Mouse (Mus musculus) heart, embryonic 11.5 days (tissue): ENCODE measurements around the gene Kat6b. TPM values are rescaled to one million over a fixed set of nuclear protein-coding genes. Genes with fewer than 3 reads are reported as not detected.
A peak's percentile ranks its signal among the peaks of the same experiment; 100 is the strongest.

Source experiments
- ATAC-seq: fragments of 200-750 bp; cut with Nextera tagmentation; replicated peaks from 2 replicates; pipeline ENCODE4 v1.8.0; 2017; ENCODE audit warnings: moderate library complexity; ENCODE audit not compliant: insufficient number of reproducible peaks, low FRiP score, low TSS enrichment
- H3K27ac ChIP-seq: fragments of 300-500 bp; sonication (generic); 2 replicates; pipeline ENCODE4 v1.5.1; 2014; ENCODE audit warnings: mild to moderate bottlenecking, low read depth, low read length
- H3K27me3 ChIP-seq: fragments of 300-500 bp; sonication (generic); 2 replicates; pipeline ENCODE4 v1.6.1; 2014; ENCODE audit warnings: mild to moderate bottlenecking, low read length, mixed read lengths; ENCODE audit not compliant: control insufficient read depth, insufficient read depth
- H3K36me3 ChIP-seq: fragments of 300-500 bp; sonication (generic); 2 replicates; pipeline ENCODE4 v1.6.1; 2014; ENCODE audit warnings: mild to moderate bottlenecking, low read length, moderate library complexity, mixed read lengths; ENCODE audit not compliant: control insufficient read depth, insufficient read depth
- H3K4me1 ChIP-seq: fragments of 300-500 bp; sonication (generic); 2 replicates; pipeline ENCODE4 v1.6.1; 2014; ENCODE audit warnings: low read length; ENCODE audit not compliant: control insufficient read depth, insufficient read depth
- H3K4me2 ChIP-seq: fragments of 300-500 bp; sonication (generic); 2 replicates; pipeline ENCODE4 v1.6.1; 2014; ENCODE audit warnings: mild to moderate bottlenecking, moderate library complexity
- H3K4me3 ChIP-seq: fragments of 300-500 bp; sonication (generic); 2 replicates; pipeline ENCODE4 v1.5.1; 2014; ENCODE audit warnings: low read depth, low read length
- H3K9ac ChIP-seq: fragments of 300-500 bp; sonication (generic); 2 replicates; pipeline ENCODE4 v1.6.1; 2014; ENCODE audit warnings: mild to moderate bottlenecking, low read depth, low read length, moderate library complexity
- H3K9me3 ChIP-seq: fragments of 300-500 bp; sonication (generic); replicated peaks from 2 replicates; pipeline ENCODE4 v1.6.1; 2016; ENCODE audit warnings: low read length; ENCODE audit not compliant: control insufficient read depth
- WGBS: fragments of 180-500 bp; shearing (Covaris S2); extraction: QIAGEN DNeasy Blood & Tissue Kit; methylation state at CpG from one replicate; pipeline ENCODE4 v1.1.7; 2014; ENCODE audit not compliant: insufficient replicate concordance; 5-methylcytosine and 5-hydroxymethylcytosine counted together
- polyA plus RNA-seq: library from polyadenylated mRNA; unstranded; fragments of >200 nt; fragmentation: Nextera tagmentation; extraction: Ambion mirVana; gene quantifications from 2 replicates; pipeline ENCODE4 v1.2.1, GENCODE M21; 2014

The Kat6b gene
- polyA plus RNA-seq, 1 experiment from 2014 or later, result 14.9 TPM

GRCm38 (mm10) chr14:21539731-21540130 is 58.5 kb downstream of the Kat6b start:
- H3K4me1 ChIP-seq, result peaks cover 32% of the 10 kb centered on the region

GRCm38 (mm10) chr14:21540361-21540760 is 59.1 kb downstream of the Kat6b start:
- no peak for ATAC-seq

More at GRCm38 (mm10) chr14:21539731-21540130, 58.5 kb downstream of the Kat6b start:
- Histone ChIP-seq H3K9ac (no peak overlapping the region), H3K36me3 (peaks cover 6% of the 10 kb centered on the region), H3K4me2 (no peak overlapping the region), H3K9me3 (no peaks in the 10 kb centered on the region; the same call in 1 of the 2 replicates), H3K4me3 (no peak overlapping the region), H3K27ac (no peak overlapping the region), H3K27me3 (no peaks in the 10 kb centered on the region)
- no peak for ATAC-seq
- 75% methylated on average over 3 of the region's 3 CpGs for WGBS

GRCm38 (mm10) chr14:21545529-21545928 is 64.3 kb downstream of the Kat6b start:
- 65% methylated on average over 4 of the region's 4 CpGs for WGBS
- Histone ChIP-seq H3K9ac (no peak overlapping the region), H3K4me1 (peaks cover 42% of the 10 kb centered on the region), H3K36me3 (peaks cover 6% of the 10 kb centered on the region), H3K27me3 (no peaks in the 10 kb centered on the region), H3K27ac (no peak overlapping the region), H3K4me3 (no peak overlapping the region), H3K4me2 (no peak overlapping the region), H3K9me3 (no peaks in the 10 kb centered on the region; the same call in 1 of the 2 replicates)
- ATAC-seq, result no peak

More at GRCm38 (mm10) chr14:21540361-21540760, 59.1 kb downstream of the Kat6b start:
- Histone ChIP-seq H3K27ac (0 out of 2 replicates have a peak overlapping the region, but pooled peaks have one; percentile 22), H3K9ac (no peak overlapping the region), H3K4me3 (no peak overlapping the region), H3K4me1 (peaks cover 35% of the 10 kb centered on the region), H3K4me2 (no peak overlapping the region), H3K9me3 (no peaks in the 10 kb centered on the region; the same call in 1 of the 2 replicates), H3K36me3 (peaks cover 6% of the 10 kb centered on the region), H3K27me3 (no peaks in the 10 kb centered on the region)
- 48% methylated on average over 3 of the region's 3 CpGs for WGBS

GRCm38 (mm10) chr14:21546351-21546750 is 65.1 kb downstream of the Kat6b start:
- H3K36me3 ChIP-seq, result peaks cover 6% of the 10 kb centered on the region
- no peaks in the 10 kb centered on the region; the same call in 1 of the 2 replicates for H3K9me3 ChIP-seq
- H3K27ac ChIP-seq, result no peak overlapping the region
- no peaks in the 10 kb centered on the region for H3K27me3 ChIP-seq
- H3K4me2 ChIP-seq, result no peak overlapping the region
- no peak overlapping the region for H3K4me3 ChIP-seq
- ATAC-seq, result no peak
- WGBS, result 83% methylated on average over 3 of the region's 3 CpGs
- H3K9ac ChIP-seq, result no peak overlapping the region
- H3K4me1 ChIP-seq, result peaks cover 42% of the 10 kb centered on the region

GRCm38 (mm10) chr14:21547297-21547696 is 66.1 kb downstream of the Kat6b start:
- H3K27me3 ChIP-seq, result no peaks in the 10 kb centered on the region
- H3K9me3 ChIP-seq, result no peaks in the 10 kb centered on the region; the same call in 1 of the 2 replicates
- 19% methylated on average over 7 of the region's 7 CpGs for WGBS
- H3K27ac ChIP-seq, result peak overlapping the region; percentile 60
- 0 out of 2 replicates have a peak overlapping the region, but pooled peaks have one; percentile 2 for H3K4me3 ChIP-seq
- no peak overlapping the region; the same call in 1 of the 2 replicates for H3K9ac ChIP-seq
- peak overlapping the region; percentile 40 for H3K4me2 ChIP-seq
- H3K36me3 ChIP-seq, result peaks cover 3% of the 10 kb centered on the region
- no peak for ATAC-seq
- peaks cover 42% of the 10 kb centered on the region for H3K4me1 ChIP-seq

GRCm38 (mm10) chr14:21547965-21548364 is 66.7 kb downstream of the Kat6b start:
- 86% methylated on average over 3 of the region's 3 CpGs for WGBS
- H3K4me1 ChIP-seq, result peaks cover 39% of the 10 kb centered on the region
- H3K4me2 ChIP-seq, result no peak overlapping the region
- H3K9ac ChIP-seq, result no peak overlapping the region
- H3K9me3 ChIP-seq, result no peaks in the 10 kb centered on the region
- no peak overlapping the region for H3K4me3 ChIP-seq
- H3K27me3 ChIP-seq, result no peaks in the 10 kb centered on the region
- no peaks in the 10 kb centered on the region for H3K36me3 ChIP-seq
- no peak for ATAC-seq
- H3K27ac ChIP-seq, result no peak overlapping the region; the same call in 1 of the 2 replicates

GRCm38 (mm10) chr14:21548952-21549607 is 67.8 kb downstream of the Kat6b start:
- no peaks in the 10 kb centered on the region for H3K9me3 ChIP-seq
- H3K27ac ChIP-seq, result no peak overlapping the region
- no peak overlapping the region for H3K4me2 ChIP-seq
- H3K4me3 ChIP-seq, result no peak overlapping the region
- 47% methylated on average over 6 of the region's 6 CpGs for WGBS
- no peaks in the 10 kb centered on the region for H3K27me3 ChIP-seq
- no peaks in the 10 kb centered on the region for H3K36me3 ChIP-seq
- no peak overlapping the region for H3K9ac ChIP-seq
- no peak for ATAC-seq
- H3K4me1 ChIP-seq, result peaks cover 39% of the 10 kb centered on the region

GRCm38 (mm10) chr14:21549608-21550115 is 68.4 kb downstream of the Kat6b start:
- Histone ChIP-seq H3K9ac (no peak overlapping the region), H3K4me2 (no peak overlapping the region), H3K4me3 (no peak overlapping the region), H3K27me3 (no peaks in the 10 kb centered on the region), H3K4me1 (peaks cover 39% of the 10 kb centered on the region), H3K9me3 (no peaks in the 10 kb centered on the region), H3K27ac (peak overlapping the region; percentile 16; the same call in 1 of the 2 replicates), H3K36me3 (no peaks in the 10 kb centered on the region)
- WGBS, result 54% methylated on average over 6 of the region's 6 CpGs
- no peak for ATAC-seq
